Mouse (Mus musculus): ENCODE measurements around the gene Srxn1. TPM values are rescaled to one million over a fixed set of nuclear protein-coding genes. Genes with fewer than 3 reads are reported as not detected.

The Srxn1 gene
- polyA plus RNA-seq, 1 experiment from 2014 or later, result 11.1 TPM

DNA sequence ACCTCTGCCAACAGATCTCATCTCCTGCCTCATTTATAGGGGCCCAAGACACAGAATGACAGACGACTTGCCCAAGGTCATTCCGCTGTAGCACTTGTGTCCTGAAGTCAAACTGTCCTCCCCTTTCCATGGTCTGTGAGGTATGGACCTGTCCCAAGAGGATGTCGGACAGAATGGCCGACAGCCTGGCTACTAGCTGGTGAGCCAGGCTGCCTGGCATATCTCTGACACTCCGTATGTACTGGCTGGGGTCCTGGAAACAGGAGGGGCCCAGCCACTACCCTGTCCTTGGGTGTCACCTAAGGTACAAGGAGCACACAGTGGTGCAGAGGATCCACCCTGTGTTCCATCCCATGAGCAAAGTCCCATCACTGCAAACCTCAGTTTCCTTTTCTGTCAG is 14.8 kb upstream of the Srxn1 start:
- WGBS (ENCODE audit: insufficient replicate concordance), result 55% methylated on average over 5 of the region's 5 CpGs
- H3K36me3 ChIP-seq (replicated peaks), result no peaks in the 10 kb centered on the region
- no peak for ATAC-seq (ENCODE audit: insufficient read depth)
- no peak overlapping the region for H3K4me3 ChIP-seq (replicated peaks)
- peaks cover 7% of the 10 kb centered on the region for H3K4me1 ChIP-seq (replicated peaks)
- H3K27ac ChIP-seq (replicated peaks), result no peak overlapping the region
- no peak overlapping the region for H3K4me2 ChIP-seq
- H3K27me3 ChIP-seq, result peaks cover 89% of the 10 kb centered on the region
- no peak overlapping the region for H3K9ac ChIP-seq
- H3K9me3 ChIP-seq (replicated peaks), result no peaks in the 10 kb centered on the region

DNA sequence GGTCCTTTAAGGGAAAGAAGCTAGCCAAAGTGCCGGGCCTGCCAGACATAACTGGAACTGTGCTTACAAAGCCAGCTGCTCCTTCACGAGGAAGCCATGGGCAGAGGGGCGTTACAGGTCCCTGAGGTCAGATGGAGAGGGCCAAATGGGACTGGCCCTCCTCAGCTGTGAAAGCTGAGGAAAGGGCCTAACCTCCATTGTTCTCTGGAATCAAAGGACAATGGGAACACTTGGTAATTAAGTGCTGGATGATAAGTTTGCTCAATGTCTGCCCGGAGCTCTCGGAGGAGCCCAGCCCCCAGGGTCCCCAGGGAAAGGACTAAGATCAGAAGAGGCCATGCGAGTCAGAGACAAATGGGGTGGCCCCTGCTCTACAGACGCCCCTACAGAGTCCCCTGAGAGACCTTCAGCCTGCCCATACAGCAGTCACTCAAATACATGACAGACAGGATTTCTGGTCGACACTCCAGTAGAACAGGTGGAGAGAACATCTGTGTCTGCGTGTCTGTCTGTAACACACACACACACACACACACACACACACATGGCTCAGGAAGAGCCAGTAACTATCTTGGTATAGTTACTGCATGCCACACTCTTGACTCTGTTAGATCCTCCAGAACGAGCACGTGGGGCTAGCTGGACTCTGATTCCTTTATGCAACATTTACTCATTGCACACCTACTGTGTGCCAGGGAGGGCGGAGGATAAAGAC is 13.8 kb upstream of the Srxn1 start:
- Histone ChIP-seq H3K27me3 (peaks cover 96% of the 10 kb centered on the region), H3K9ac (no peak overlapping the region), H3K36me3 (replicated peaks) (no peaks in the 10 kb centered on the region)

DNA sequence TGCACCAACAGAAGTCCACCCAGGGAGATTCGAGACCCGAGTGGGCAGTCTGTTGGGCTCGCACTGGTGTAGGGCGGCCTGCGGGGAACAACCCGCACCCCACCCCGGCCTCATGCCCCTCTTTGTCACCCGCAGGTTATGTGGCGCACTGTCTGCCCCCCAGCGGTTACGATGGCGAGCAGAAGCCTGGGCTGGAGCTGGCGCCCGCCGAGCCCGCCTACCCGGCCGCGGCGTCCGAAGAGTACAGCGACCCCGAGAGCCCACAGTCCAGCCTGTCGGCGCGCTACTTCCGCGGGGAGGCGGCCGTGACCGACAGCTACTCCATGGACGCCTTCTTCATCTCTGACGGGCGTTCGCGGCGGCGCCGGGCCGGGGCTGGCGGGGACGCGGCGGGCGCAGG is 12.4 kb upstream of the Srxn1 start:
- H3K36me3 ChIP-seq (replicated peaks), result no peaks in the 10 kb centered on the region
- H3K4me3 ChIP-seq (replicated peaks), result peak overlapping the region; percentile 35
- peaks cover 98% of the 10 kb centered on the region for H3K27me3 ChIP-seq
- H3K4me2 ChIP-seq, result peak overlapping the region; percentile 51
- ATAC-seq (ENCODE audit: insufficient read depth), result no peak
- H3K9me3 ChIP-seq (replicated peaks), result no peaks in the 10 kb centered on the region
- WGBS (ENCODE audit: insufficient replicate concordance), result 4% methylated on average over 45 of the region's 45 CpGs
- H3K9ac ChIP-seq, result no peak overlapping the region
- H3K4me1 ChIP-seq (replicated peaks), result peaks cover 7% of the 10 kb centered on the region
- H3K27ac ChIP-seq (replicated peaks), result no peak overlapping the region

More for the DNA sequence above, 13.8 kb upstream of the Srxn1 start:
- 34% methylated on average over 12 of the region's 12 CpGs for WGBS (ENCODE audit: insufficient replicate concordance)
- Histone ChIP-seq H3K27ac (replicated peaks) (no peak overlapping the region), H3K4me2 (no peak overlapping the region), H3K4me1 (replicated peaks) (peaks cover 7% of the 10 kb centered on the region), H3K9me3 (replicated peaks) (no peaks in the 10 kb centered on the region), H3K4me3 (replicated peaks) (no peak overlapping the region)
- ATAC-seq (ENCODE audit: insufficient read depth), result no peak

DNA sequence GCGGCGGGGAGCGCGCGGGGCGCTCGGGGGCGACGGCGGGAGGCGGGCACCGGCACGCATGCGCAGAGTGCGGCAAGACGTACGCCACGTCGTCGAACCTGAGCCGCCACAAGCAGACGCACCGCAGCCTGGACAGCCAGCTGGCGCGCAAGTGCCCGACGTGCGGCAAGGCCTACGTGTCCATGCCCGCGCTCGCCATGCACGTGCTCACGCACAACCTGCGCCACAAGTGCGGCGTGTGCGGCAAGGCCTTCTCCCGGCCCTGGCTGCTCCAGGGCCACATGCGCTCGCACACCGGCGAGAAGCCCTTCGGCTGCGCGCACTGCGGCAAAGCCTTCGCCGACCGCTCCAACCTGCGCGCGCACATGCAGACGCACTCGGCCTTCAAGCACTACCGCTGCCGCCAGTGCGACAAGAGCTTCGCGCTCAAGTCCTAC is 11.9 kb upstream of the Srxn1 start:
- Histone ChIP-seq H3K4me3 (replicated peaks) (peak overlapping the region; percentile 35), H3K27ac (replicated peaks) (no peak overlapping the region), H3K36me3 (replicated peaks) (no peaks in the 10 kb centered on the region), H3K27me3 (peaks cover 99% of the 10 kb centered on the region), H3K9me3 (replicated peaks) (no peaks in the 10 kb centered on the region), H3K4me1 (replicated peaks) (peaks cover 7% of the 10 kb centered on the region), H3K9ac (no peak overlapping the region), H3K4me2 (peak overlapping the region; percentile 51)
- no peak for ATAC-seq (ENCODE audit: insufficient read depth)
- 5% methylated on average over 52 of the region's 60 CpGs for whole genome bisulfite sequencing (ENCODE audit: insufficient replicate concordance)

DNA sequence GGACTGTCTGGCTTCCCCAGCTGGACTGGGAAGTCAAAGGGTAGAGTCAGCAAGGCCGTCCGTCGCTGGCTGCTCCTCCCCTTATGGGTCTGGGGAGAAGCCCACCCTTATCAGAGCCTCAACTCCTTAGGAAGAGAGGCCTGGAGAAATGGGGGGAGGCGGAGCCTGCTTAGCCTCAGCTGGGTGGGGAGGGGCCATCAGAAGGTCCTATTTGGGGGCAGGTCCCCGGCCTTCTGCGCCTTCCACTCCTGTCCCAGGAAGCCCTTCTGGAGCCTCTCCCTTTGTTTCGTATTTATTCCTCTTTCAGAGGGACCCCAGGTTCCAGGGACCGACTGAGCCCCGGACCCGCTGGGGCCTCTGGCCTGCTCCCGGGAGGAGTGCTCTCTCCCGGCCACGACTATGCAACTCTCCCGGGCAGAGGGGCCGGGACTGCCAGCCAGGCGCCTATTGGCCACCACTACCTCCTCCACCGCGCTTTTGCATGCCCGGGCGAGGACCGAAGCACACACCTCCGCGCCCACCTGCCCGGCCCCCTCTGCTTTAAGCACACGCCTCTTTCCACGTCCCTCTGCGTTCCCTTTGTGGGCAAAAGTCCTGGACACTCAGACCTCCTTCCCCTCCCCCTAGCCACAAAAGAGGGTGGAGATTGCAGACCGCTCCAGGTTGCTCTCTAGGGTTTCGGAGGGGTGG is 10.3 kb upstream of the Srxn1 start:
- no peaks in the 10 kb centered on the region for H3K36me3 ChIP-seq (replicated peaks)
- no peak overlapping the region for H3K27ac ChIP-seq (replicated peaks)
- H3K9me3 ChIP-seq (replicated peaks), result no peaks in the 10 kb centered on the region
- 6% methylated on average over 29 of the region's 29 CpGs for WGBS (ENCODE audit: insufficient replicate concordance)
- H3K4me2 ChIP-seq, result 0 out of 2 replicates have a peak overlapping the region, but pooled peaks have one; percentile 15
- no peak overlapping the region for H3K4me3 ChIP-seq (replicated peaks)
- ATAC-seq (ENCODE audit: insufficient read depth), result no peak
- peaks cover 92% of the 10 kb centered on the region for H3K27me3 ChIP-seq
- peaks cover 7% of the 10 kb centered on the region for H3K4me1 ChIP-seq (replicated peaks)
- H3K9ac ChIP-seq, result no peak overlapping the region

DNA sequence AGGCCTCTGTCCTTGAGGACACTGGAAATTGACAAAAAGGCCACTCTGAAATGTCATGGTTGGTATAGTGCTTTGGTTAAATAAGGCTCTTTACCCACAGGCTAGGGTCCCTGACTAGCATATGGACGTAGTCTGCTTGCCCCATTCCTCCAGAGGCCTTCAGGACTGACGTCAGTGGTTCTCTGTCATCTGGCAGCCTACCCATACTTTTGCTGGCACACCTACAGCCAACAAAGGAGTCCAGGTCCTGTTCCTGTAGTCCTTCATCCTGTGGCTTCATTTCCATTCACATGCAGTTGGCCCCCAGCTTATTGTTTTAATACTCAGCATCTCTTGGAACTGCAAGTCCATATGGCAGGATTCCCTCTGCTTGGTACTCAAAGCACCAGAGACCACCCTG is 8.4 kb upstream of the Srxn1 start:
- H3K4me3 ChIP-seq (replicated peaks), result no peak overlapping the region
- no peak for ATAC-seq (ENCODE audit: insufficient read depth)
- 59% methylated on average over 2 of the region's 2 CpGs for WGBS (ENCODE audit: insufficient replicate concordance)
- no peak overlapping the region for H3K27ac ChIP-seq (replicated peaks)
- no peaks in the 10 kb centered on the region for H3K9me3 ChIP-seq (replicated peaks)
- H3K4me2 ChIP-seq, result no peak overlapping the region
- peaks cover 89% of the 10 kb centered on the region for H3K27me3 ChIP-seq
- H3K9ac ChIP-seq, result no peak overlapping the region
- peaks cover 7% of the 10 kb centered on the region for H3K4me1 ChIP-seq (replicated peaks)
- H3K36me3 ChIP-seq (replicated peaks), result no peaks in the 10 kb centered on the region

DNA sequence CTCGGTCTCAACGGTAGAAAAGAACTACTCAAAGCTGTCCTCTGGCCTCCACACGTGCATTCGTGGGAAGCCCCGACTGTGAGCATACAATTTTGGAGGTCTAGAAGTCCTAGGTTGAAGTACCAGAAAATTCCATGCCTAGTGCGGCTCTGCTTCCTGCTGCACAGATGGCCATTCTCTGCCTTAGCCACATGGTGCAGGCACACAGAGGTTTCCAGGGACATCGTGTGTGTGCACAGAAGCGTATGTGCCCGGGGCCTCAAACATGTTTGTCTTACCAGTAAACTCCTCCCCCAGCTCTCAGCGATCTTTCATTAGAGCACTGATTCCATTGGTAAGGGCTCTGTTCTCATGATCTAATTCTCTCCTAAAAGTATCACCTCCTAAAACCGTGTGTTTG is 7.4 kb upstream of the Srxn1 start:
- no peak for ATAC-seq (ENCODE audit: insufficient read depth)
- peaks cover 89% of the 10 kb centered on the region for H3K27me3 ChIP-seq
- no peaks in the 10 kb centered on the region for H3K9me3 ChIP-seq (replicated peaks)
- no peak overlapping the region for H3K9ac ChIP-seq
- H3K4me3 ChIP-seq (replicated peaks), result no peak overlapping the region
- 59% methylated on average over 11 of the region's 11 CpGs for WGBS (ENCODE audit: insufficient replicate concordance)
- no peaks in the 10 kb centered on the region for H3K36me3 ChIP-seq (replicated peaks)
- no peak overlapping the region for H3K4me2 ChIP-seq
- H3K4me1 ChIP-seq (replicated peaks), result peaks cover 7% of the 10 kb centered on the region
- no peak overlapping the region for H3K27ac ChIP-seq (replicated peaks)

DNA sequence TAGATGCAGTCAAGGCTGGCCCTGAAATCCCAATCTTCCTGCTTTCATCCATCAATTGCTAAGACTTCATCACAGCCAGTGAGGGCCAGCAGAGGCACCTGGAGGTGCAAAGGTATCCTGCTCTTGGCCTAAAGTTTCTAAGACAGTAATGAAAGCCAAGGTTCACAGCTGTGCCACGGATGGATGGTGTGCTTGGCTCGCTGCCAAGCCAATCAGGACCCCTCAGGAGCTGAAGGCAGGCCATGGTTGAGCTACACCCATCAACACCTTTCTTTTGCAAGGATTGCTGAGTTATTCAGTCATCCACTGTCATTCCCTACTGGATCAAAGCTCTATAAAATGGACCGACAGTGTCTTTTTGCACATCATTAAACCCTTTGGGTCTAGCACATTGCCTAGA is 5.8 kb upstream of the Srxn1 start:
- Histone ChIP-seq H3K9me3 (replicated peaks) (no peaks in the 10 kb centered on the region), H3K36me3 (replicated peaks) (no peaks in the 10 kb centered on the region), H3K4me2 (no peak overlapping the region), H3K4me3 (replicated peaks) (no peak overlapping the region), H3K4me1 (replicated peaks) (peaks cover 2% of the 10 kb centered on the region), H3K27me3 (peaks cover 80% of the 10 kb centered on the region), H3K27ac (replicated peaks) (no peak overlapping the region), H3K9ac (no peak overlapping the region)
- no peak for ATAC-seq (ENCODE audit: insufficient read depth)
- 49% methylated on average over 3 of the region's 3 CpGs for WGBS (ENCODE audit: insufficient replicate concordance)

DNA sequence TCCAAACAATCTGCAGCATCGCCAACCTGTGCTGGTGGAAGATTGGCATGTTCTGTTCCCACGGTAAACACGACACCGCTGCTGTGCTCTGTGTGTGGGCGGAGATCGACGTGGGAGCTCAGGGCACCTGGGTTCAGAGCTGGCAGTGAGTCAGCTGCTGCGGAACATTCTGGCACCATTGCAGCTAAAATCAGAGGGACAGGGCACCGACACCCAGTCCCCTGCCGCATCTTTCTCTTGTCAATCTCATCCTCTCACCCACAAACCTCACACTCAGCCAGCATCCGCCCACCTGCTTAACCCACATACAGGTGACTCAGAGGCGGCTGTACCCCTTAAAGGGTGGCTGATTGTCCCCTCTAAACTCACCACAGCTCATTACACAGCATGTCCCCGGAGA is 3.6 kb upstream of the Srxn1 start:
- Histone ChIP-seq H3K27ac (replicated peaks) (no peak overlapping the region), H3K36me3 (replicated peaks) (no peaks in the 10 kb centered on the region), H3K9ac (no peak overlapping the region), H3K9me3 (replicated peaks) (no peaks in the 10 kb centered on the region), H3K27me3 (peaks cover 58% of the 10 kb centered on the region), H3K4me2 (no peak overlapping the region), H3K4me1 (replicated peaks) (peaks cover 21% of the 10 kb centered on the region), H3K4me3 (replicated peaks) (no peak overlapping the region)
- ATAC-seq (ENCODE audit: insufficient read depth), result no peak
- 57% methylated on average over 13 of the region's 13 CpGs for WGBS (ENCODE audit: insufficient replicate concordance)

DNA sequence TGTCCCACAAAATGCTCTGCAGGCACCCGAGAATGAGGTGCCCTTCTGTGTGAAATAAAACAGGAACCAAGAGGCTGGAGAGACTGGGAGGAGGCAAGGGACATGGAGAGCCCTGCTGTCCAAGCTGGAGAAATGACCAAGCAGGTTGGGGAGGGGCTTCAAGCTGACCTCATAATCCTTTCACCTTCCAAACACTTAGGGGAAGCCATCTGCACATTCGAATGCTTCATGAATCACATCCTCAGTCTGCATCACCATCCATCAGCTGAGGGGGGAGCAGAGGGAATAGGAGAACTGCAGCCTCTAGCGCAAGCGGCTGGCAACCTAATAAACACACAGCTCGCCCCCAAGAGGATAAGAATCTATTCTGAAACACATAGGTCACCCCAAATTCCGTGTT is 2.9 kb upstream of the Srxn1 start:
- Histone ChIP-seq H3K4me1 (replicated peaks) (peaks cover 23% of the 10 kb centered on the region), H3K4me3 (replicated peaks) (no peak overlapping the region), H3K36me3 (replicated peaks) (peaks cover 1% of the 10 kb centered on the region; the same call in 1 of the 2 replicates), H3K4me2 (no peak overlapping the region), H3K9ac (no peak overlapping the region), H3K9me3 (replicated peaks) (no peaks in the 10 kb centered on the region), H3K27me3 (peaks cover 52% of the 10 kb centered on the region), H3K27ac (replicated peaks) (no peak overlapping the region)
- no peak for ATAC-seq (ENCODE audit: insufficient read depth)
- 45% methylated on average over 6 of the region's 6 CpGs for WGBS (ENCODE audit: insufficient replicate concordance)

DNA sequence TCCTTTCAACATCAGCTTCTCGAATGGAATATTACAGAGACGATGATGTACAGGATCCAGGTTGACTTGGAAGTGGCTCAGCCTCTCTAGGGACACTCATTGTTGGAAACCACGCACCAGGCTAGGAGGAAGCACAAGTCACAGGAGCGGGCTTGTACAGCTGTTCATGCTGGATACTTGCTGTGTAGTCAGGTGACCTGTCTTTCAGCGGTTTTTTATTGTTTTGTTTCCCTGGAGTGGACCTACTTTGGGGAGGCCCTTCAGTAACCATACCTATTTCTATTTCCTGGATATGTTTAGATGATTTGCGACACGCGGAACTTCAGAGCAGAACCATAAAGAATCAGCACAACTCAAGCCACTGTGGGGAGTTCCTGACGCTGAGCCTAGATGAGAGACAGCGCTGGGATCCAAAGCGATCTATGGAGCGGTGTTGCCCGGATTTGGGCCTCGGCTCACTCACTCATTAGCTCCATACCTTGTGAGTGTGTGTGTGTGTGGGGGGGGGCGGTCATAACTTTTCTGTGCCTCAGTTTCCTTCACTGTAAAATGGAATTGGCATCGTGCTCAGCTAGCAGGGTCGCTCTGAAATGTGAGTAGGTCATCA is 502 bp upstream of the Srxn1 start:
- peaks cover 24% of the 10 kb centered on the region; the same call in 1 of the 2 replicates for H3K36me3 ChIP-seq (replicated peaks)
- peaks cover 23% of the 10 kb centered on the region for H3K4me1 ChIP-seq (replicated peaks)
- peak overlapping the region; percentile 90 for H3K4me2 ChIP-seq
- peak overlapping the region; percentile 92 for H3K27ac ChIP-seq (replicated peaks)
- peak overlapping the region; percentile 73 for H3K4me3 ChIP-seq (replicated peaks)
- H3K9me3 ChIP-seq (replicated peaks), result no peaks in the 10 kb centered on the region
- WGBS (ENCODE audit: insufficient replicate concordance), result 12% methylated on average over 17 of the region's 17 CpGs
- peak; percentile 51 for ATAC-seq (ENCODE audit: insufficient read depth)
- peak overlapping the region; percentile 90 for H3K9ac ChIP-seq
- H3K27me3 ChIP-seq, result peaks cover 34% of the 10 kb centered on the region
